ENCODE assay signal across 25 mouse cellular contexts in genomic region chr15:101161534-101161933, GRCm38 (mm10). TPM values are rescaled to one million over a fixed set of nuclear protein-coding genes. Genes with fewer than 3 reads are reported as not detected.
DNase-seq lines count a peak whose midpoint lies in the region; ATAC-seq lines count a peak whose summit lies in the region.
"Had no signal": no experiment of that assay in that cellular context is flagged by ENCODE, and none has a peak within 500 bp of the region (broad histone marks: within the 10 kb centered on the region; RNA-seq: fewer than 3 reads in every experiment).

No protein-coding gene starts in this region.

- peak overlapping the region; percentile 88 for H3K27ac ChIP-seq in forebrain, embryonic 13.5 days
- no peak overlapping the region for H3K27ac ChIP-seq in forebrain, embryonic 11.5 days (ENCODE audit: low read depth, low read length)
- peak overlapping the region; percentile 74; the same call in 1 of the 2 replicates for H3K27ac ChIP-seq in limb, embryonic 15.5 days
- H3K27ac ChIP-seq: heart, embryonic 13.5 days; liver, embryonic 14.5 days; macrophage had no signal

- H3K27me3 ChIP-seq in forebrain, embryonic 13.5 days, result no peaks in the 10 kb centered on the region
- H3K27me3 ChIP-seq in forebrain, embryonic 11.5 days (ENCODE audit: control insufficient read depth, insufficient read depth, low read length), result no peaks in the 10 kb centered on the region
- no peaks in the 10 kb centered on the region for H3K27me3 ChIP-seq in limb, embryonic 15.5 days
- H3K27me3 ChIP-seq: lung, embryonic 15.5 days; neural tube, embryonic 13.5 days had no signal

- peaks cover 6% of the 10 kb centered on the region; the same call in 1 of the 2 replicates for H3K9me3 ChIP-seq in forebrain, embryonic 13.5 days (replicated peaks)
- no peaks in the 10 kb centered on the region for H3K9me3 ChIP-seq in forebrain, embryonic 11.5 days (ENCODE audit: control insufficient read depth, low read length)
- no peaks in the 10 kb centered on the region for H3K9me3 ChIP-seq in limb, embryonic 15.5 days
- H3K9me3 ChIP-seq: heart, embryonic 13.5 days; lung, embryonic 15.5 days had no signal

- no peak for ATAC-seq in forebrain, embryonic 13.5 days
- ATAC-seq in forebrain, embryonic 11.5 days (replicated peaks; ENCODE audit: low FRiP score), result no peak
- no peak for ATAC-seq in limb, embryonic 15.5 days (ENCODE audit: insufficient number of reproducible peaks, low FRiP score, low TSS enrichment, low read depth)

- H3K4me3 ChIP-seq in forebrain, embryonic 13.5 days, result no peak overlapping the region
- H3K4me3 ChIP-seq in forebrain, embryonic 11.5 days (ENCODE audit: low read depth, low read length), result no peak overlapping the region
- H3K4me3 ChIP-seq in limb, embryonic 15.5 days, result no peak overlapping the region
- H3K4me3 ChIP-seq: heart, embryonic 13.5 days; left cerebral cortex, adult 2 months; lung, embryonic 15.5 days; neural tube, embryonic 13.5 days had no signal

- H3K9ac ChIP-seq in forebrain, embryonic 13.5 days, result no peak overlapping the region
- H3K9ac ChIP-seq in forebrain, embryonic 11.5 days (ENCODE audit: low read length), result no peak overlapping the region
- no peak overlapping the region for H3K9ac ChIP-seq in limb, embryonic 15.5 days
- H3K9ac ChIP-seq: heart, embryonic 13.5 days; hindbrain, embryonic 14.5 days; liver, embryonic 14.5 days; lung, embryonic 15.5 days; neural tube, embryonic 13.5 days had no signal

- no peaks in the 10 kb centered on the region for H3K36me3 ChIP-seq in forebrain, embryonic 13.5 days (ENCODE audit: poor library complexity, severe bottlenecking)
- H3K36me3 ChIP-seq in forebrain, embryonic 11.5 days (ENCODE audit: control insufficient read depth, insufficient read depth, low read length), result no peaks in the 10 kb centered on the region
- H3K36me3 ChIP-seq in limb, embryonic 15.5 days, result no peaks in the 10 kb centered on the region
- H3K36me3 ChIP-seq: G1E; heart, embryonic 13.5 days; lung, embryonic 15.5 days; neural tube, embryonic 13.5 days had no signal

- WGBS in forebrain, embryonic 13.5 days, result 79% methylated on average over 7 of the region's 7 CpGs
- 87% methylated on average over 7 of the region's 7 CpGs for WGBS in forebrain, embryonic 11.5 days
- WGBS in limb, embryonic 15.5 days, result 72% methylated on average over 7 of the region's 7 CpGs

- peaks cover 53% of the 10 kb centered on the region for H3K4me1 ChIP-seq in forebrain, embryonic 13.5 days
- peaks cover 13% of the 10 kb centered on the region for H3K4me1 ChIP-seq in forebrain, embryonic 11.5 days (replicated peaks; ENCODE audit: control insufficient read depth, insufficient read depth, low read length)
- H3K4me1 ChIP-seq in limb, embryonic 15.5 days, result peaks cover 38% of the 10 kb centered on the region

- DNase-seq in forebrain, embryonic 11.5 days (ENCODE audit: low spot score), result no peak
- peak; percentile 76 for DNase-seq in urinary bladder, postnatal 14 days (ENCODE audit: low spot score)
- no peak for DNase-seq in urinary bladder, postnatal 25 days (ENCODE audit: low spot score)
- DNase-seq in embryo, embryonic 11 days, result no peak
- no peak for DNase-seq in MN1 (ENCODE audit: low spot score)
- DNase-seq: adrenal gland, postnatal 25 days; cerebellum, adult 11 months; cerebellum, postnatal 10 days; kidney, adult 18-20 months; kidney, postnatal 10 days; right cerebral cortex, adult 18-20 months had no signal

- no peak overlapping the region for H3K4me2 ChIP-seq in forebrain, embryonic 13.5 days
- H3K4me2 ChIP-seq in forebrain, embryonic 11.5 days (ENCODE audit: low read depth, low read length, severe bottlenecking), result no peak overlapping the region
- H3K4me2 ChIP-seq in limb, embryonic 15.5 days, result no peak overlapping the region
- H3K4me2 ChIP-seq: heart, embryonic 13.5 days; hindbrain, embryonic 14.5 days; lung, embryonic 15.5 days; midbrain, embryonic 11.5 days had no signal

RNA-seq across cellular contexts. Expression of gene Acvr1b, which starts 12.3 kb away (rescaled TPM):
- polyA plus RNA-seq in forebrain, embryonic 13.5 days (2015; fragmentation: Nextera tagmentation; extraction: Ambion mirVana), result 14.3 and 15.8 TPM in 2 replicates
- 15.0 and 16.0 TPM in 2 replicates for polyA plus RNA-seq in forebrain, embryonic 11.5 days (2014; fragmentation: Nextera tagmentation; extraction: Ambion mirVana)
- 8.4 and 10.9 TPM in 2 replicates for polyA plus RNA-seq in limb, embryonic 15.5 days (2015; fragmentation: Nextera tagmentation; extraction: Ambion mirVana)
- polyA plus RNA-seq: G1E had no signal

RNA-seq across cellular contexts. Expression of gene Acvrl1, which starts 33.2 kb away (rescaled TPM):
- 5.0 and 5.3 TPM in 2 replicates for polyA plus RNA-seq in forebrain, embryonic 13.5 days (2015; fragmentation: Nextera tagmentation; extraction: Ambion mirVana)
- polyA plus RNA-seq in forebrain, embryonic 11.5 days (2014; fragmentation: Nextera tagmentation; extraction: Ambion mirVana), result 7.2 and 7.7 TPM in 2 replicates
- 16.3 and 17.7 TPM in 2 replicates for polyA plus RNA-seq in limb, embryonic 15.5 days (2015; fragmentation: Nextera tagmentation; extraction: Ambion mirVana)

RNA-seq across cellular contexts. Expression of gene Ankrd33, which starts 46.0 kb away (rescaled TPM):
- not detected in 2 replicates for polyA plus RNA-seq in forebrain, embryonic 13.5 days (2015; fragmentation: Nextera tagmentation; extraction: Ambion mirVana)
- not detected in 2 replicates for polyA plus RNA-seq in forebrain, embryonic 11.5 days (2014; fragmentation: Nextera tagmentation; extraction: Ambion mirVana)
- not detected in 2 replicates for polyA plus RNA-seq in limb, embryonic 15.5 days (2015; fragmentation: Nextera tagmentation; extraction: Ambion mirVana)
- polyA plus RNA-seq: frontal cortex, adult 2 months; G1E; heart, embryonic 13.5 days; hindbrain, embryonic 14.5 days; limb, embryonic 11.5 days; liver, embryonic 14.5 days; lung, embryonic 15.5 days; macrophage; midbrain, embryonic 11.5 days; neural tube, embryonic 13.5 days; thymus, postnatal 0 days had no signal
